ENCODE assay signal across 31 mouse cellular contexts in the genomic region with DNA sequence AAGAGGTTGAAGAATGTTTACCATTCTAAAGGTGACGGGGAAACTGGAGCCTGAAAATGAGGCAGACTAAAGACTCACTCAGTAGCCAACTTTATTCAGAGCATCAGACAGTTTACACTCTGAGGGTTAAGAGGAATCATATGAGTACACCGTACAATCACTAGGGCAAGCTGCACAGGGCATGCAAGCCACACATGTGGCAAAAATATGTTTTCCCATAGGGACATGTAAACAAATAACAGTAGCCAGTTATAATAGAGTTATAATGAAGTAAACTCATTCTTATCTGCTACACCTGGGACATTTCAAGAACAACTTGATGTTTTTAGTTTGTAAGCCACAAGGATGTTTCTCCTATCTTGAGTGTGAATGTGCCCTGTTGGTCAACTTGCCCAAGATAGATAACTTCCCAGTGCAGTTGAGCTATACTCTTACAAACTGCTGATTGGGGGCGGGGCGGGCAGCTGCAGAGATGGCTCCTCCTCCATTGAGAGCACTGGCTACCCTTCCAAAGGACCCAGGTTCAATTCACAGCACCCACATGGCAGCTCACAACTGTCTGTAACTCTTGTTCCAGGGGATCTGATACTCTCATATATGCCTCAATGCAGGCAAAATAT. TPM values are rescaled to one million over a fixed set of nuclear protein-coding genes. Genes with fewer than 3 reads are reported as not detected.
DNase-seq lines count a peak whose midpoint lies in the region; ATAC-seq and TF ChIP-seq lines count a peak whose summit lies in the region.
"Had no signal": no experiment of that assay in that cellular context is flagged by ENCODE, and none has a peak within 500 bp of the region (broad histone marks: within the 10 kb centered on the region; RNA-seq: fewer than 3 reads in every experiment).

No protein-coding gene starts in this region.

- H3K4me3 ChIP-seq in liver, postnatal 0 days (ENCODE audit: low read depth, low read length), result no peak overlapping the region
- H3K4me3 ChIP-seq in forebrain, embryonic 14.5 days (ENCODE audit: low read depth, low read length), result no peak overlapping the region
- H3K4me3 ChIP-seq in layer of hippocampus, adult 2 months, result no peak overlapping the region
- H3K4me3 ChIP-seq: embryonic facial prominence, embryonic 12.5 days; embryonic facial prominence, embryonic 15.5 days; forebrain, embryonic 15.5 days; heart, adult 2 months; heart, embryonic 12.5 days; heart, embryonic 15.5 days had no signal

- no peak for ATAC-seq in liver, postnatal 0 days
- peak; percentile 72 for ATAC-seq in megakaryocyte progenitor cell, adult 5-6 weeks (replicated peaks; ENCODE audit: poor library complexity)
- ATAC-seq in forebrain, embryonic 14.5 days, result no peak
- ATAC-seq: forebrain, embryonic 15.5 days; hindbrain, postnatal 0 days; Patski had no signal

- no peak overlapping the region for H3K9ac ChIP-seq in liver, postnatal 0 days (replicated peaks)
- H3K9ac ChIP-seq in forebrain, embryonic 14.5 days (ENCODE audit: low read length), result no peak overlapping the region
- H3K9ac ChIP-seq: embryonic facial prominence, embryonic 12.5 days; embryonic facial prominence, embryonic 15.5 days; forebrain, embryonic 15.5 days; heart, embryonic 12.5 days; heart, embryonic 15.5 days; hindbrain, embryonic 14.5 days had no signal

- DNase-seq in heart, adult 11 months, result peak; percentile 73
- DNase-seq in heart, postnatal 10 days, result no peak
- peak; percentile 26 for DNase-seq in liver
- no peak for DNase-seq in liver, postnatal 0 days
- DNase-seq in forebrain, embryonic 14.5 days (ENCODE audit: low spot score), result no peak
- no peak for DNase-seq in layer of hippocampus, adult 2 months (ENCODE audit: low spot score in 2 of 2)
- DNase-seq: adrenal gland, postnatal 10 days; adrenal gland, postnatal 36 days; cerebellum, adult 18-20 months; cerebellum, adult 9-11 months; cerebellum, postnatal 25 days; gastrocnemius, postnatal 25 days; heart, adult 2 months; heart, postnatal 14 days; heart, postnatal 4 days had no signal

- H3K27ac ChIP-seq in liver, postnatal 0 days (ENCODE audit: low read depth), result no peak overlapping the region
- H3K27ac ChIP-seq in forebrain, embryonic 14.5 days (ENCODE audit: low read depth, low read length), result no peak overlapping the region
- H3K27ac ChIP-seq in layer of hippocampus, adult 2 months, result no peak overlapping the region
- H3K27ac ChIP-seq: embryonic facial prominence, embryonic 12.5 days; embryonic facial prominence, embryonic 15.5 days; forebrain, embryonic 15.5 days; heart, adult 2 months; heart, embryonic 15.5 days; hindbrain, embryonic 14.5 days; hindbrain, postnatal 0 days had no signal

- WGBS in liver, postnatal 0 days (ENCODE audit: insufficient replicate concordance), result 79% methylated on average over 4 of the region's 4 CpGs
- WGBS in forebrain, embryonic 14.5 days, result 92% methylated on average over 4 of the region's 4 CpGs

- TF ChIP-seq CTCF in liver, postnatal 0 days (IDR thresholded peaks at IDR 0.05; ENCODE audit: low read depth), result no peak
- no peak for TF ChIP-seq CTCF in layer of hippocampus, adult 2 months (conservative IDR thresholded peaks at IDR 0.05)

- no peak for TF ChIP-seq EP300 in liver, postnatal 0 days (IDR thresholded peaks at IDR 0.05; ENCODE audit: low read depth)

- H3K27me3 ChIP-seq in liver, postnatal 0 days (ENCODE audit: insufficient read depth, low read length), result no peaks in the 10 kb centered on the region
- no peaks in the 10 kb centered on the region for H3K27me3 ChIP-seq in forebrain, embryonic 14.5 days (replicated peaks; ENCODE audit: control insufficient read depth, insufficient read depth, low read length)
- H3K27me3 ChIP-seq: embryonic facial prominence, embryonic 12.5 days; embryonic facial prominence, embryonic 15.5 days; forebrain, embryonic 15.5 days; heart, embryonic 12.5 days; heart, embryonic 15.5 days had no signal

- H3K4me1 ChIP-seq in liver, postnatal 0 days (ENCODE audit: insufficient read depth), result no peaks in the 10 kb centered on the region
- no peaks in the 10 kb centered on the region for H3K4me1 ChIP-seq in forebrain, embryonic 14.5 days (ENCODE audit: control insufficient read depth, insufficient read depth, low read length)
- H3K4me1 ChIP-seq: embryonic facial prominence, embryonic 12.5 days; embryonic facial prominence, embryonic 15.5 days; forebrain, embryonic 15.5 days; heart, embryonic 12.5 days; heart, embryonic 15.5 days had no signal

- H3K9me3 ChIP-seq in liver, postnatal 0 days (ENCODE audit: low read length), result no peaks in the 10 kb centered on the region
- H3K9me3 ChIP-seq in forebrain, embryonic 14.5 days (replicated peaks; ENCODE audit: control insufficient read depth, low read length), result no peaks in the 10 kb centered on the region
- H3K9me3 ChIP-seq: embryonic facial prominence, embryonic 12.5 days; embryonic facial prominence, embryonic 15.5 days; forebrain, embryonic 15.5 days; heart, embryonic 12.5 days; heart, embryonic 15.5 days had no signal

- no peak overlapping the region for H3K4me2 ChIP-seq in liver, postnatal 0 days (ENCODE audit: low read depth, low read length)
- H3K4me2 ChIP-seq in forebrain, embryonic 14.5 days (ENCODE audit: low read length), result no peak overlapping the region
- H3K4me2 ChIP-seq: embryonic facial prominence, embryonic 12.5 days; embryonic facial prominence, embryonic 15.5 days; forebrain, embryonic 15.5 days; heart, embryonic 12.5 days; heart, embryonic 15.5 days; hindbrain, embryonic 14.5 days had no signal

- intact Hi-C loops in heart, postnatal 10 days (cut with DNase I), result no loop called here

- H3K36me3 ChIP-seq in liver, postnatal 0 days (replicated peaks; ENCODE audit: insufficient read depth, low read length), result no peaks in the 10 kb centered on the region
- no peaks in the 10 kb centered on the region for H3K36me3 ChIP-seq in forebrain, embryonic 14.5 days (ENCODE audit: control insufficient read depth, insufficient read depth, low read length)
- H3K36me3 ChIP-seq: embryonic facial prominence, embryonic 12.5 days; embryonic facial prominence, embryonic 15.5 days; forebrain, embryonic 15.5 days; heart, embryonic 12.5 days; heart, embryonic 15.5 days had no signal

RNA-seq across cellular contexts. Expression of a gene that starts 8.4 kb away (rescaled TPM):
- not detected for total RNA-seq in heart, postnatal 10 days (2021)
- 0.37 and 0.54 TPM in 2 replicates for polyA plus RNA-seq in liver, postnatal 0 days (2015; fragmentation: Nextera tagmentation; extraction: Ambion mirVana)
- not detected in 2 replicates for total RNA-seq in megakaryocyte progenitor cell, adult 5-6 weeks (2015)
- not detected in 2 replicates for total RNA-seq in megakaryocyte progenitor cell, adult 5-6 weeks (2017)
- polyA plus RNA-seq in forebrain, embryonic 14.5 days (2014; fragmentation: Nextera tagmentation; extraction: Ambion mirVana), result not detected in 2 replicates
- total RNA-seq in layer of hippocampus, adult 2 months (2021), result 1 to 10 TPM; 7.1 to 8.1 TPM
- total RNA-seq: common myeloid progenitor, adult 5-6 weeks; ES-E14; gastrocnemius, postnatal 25 days; heart, adult 2 months had no signal
- polyA plus RNA-seq: embryonic facial prominence, embryonic 12.5 days; forebrain, embryonic 11.5 days; heart, adult 2 months; heart, embryonic 15.5 days; hindbrain, embryonic 11.5 days had no signal

RNA-seq across cellular contexts. Expression of a gene that starts 23.0 kb away (rescaled TPM):
- total RNA-seq in heart, postnatal 10 days (2021), result 1 to 10 TPM; 3.3 to 3.8 TPM
- 1.9 and 2.0 TPM in 2 replicates for polyA plus RNA-seq in liver, postnatal 0 days (2015; fragmentation: Nextera tagmentation; extraction: Ambion mirVana)
- total RNA-seq in megakaryocyte progenitor cell, adult 5-6 weeks (2015), result 1.5 and 2.0 TPM in 2 replicates
- total RNA-seq in megakaryocyte progenitor cell, adult 5-6 weeks (2017), result 1.7 and 2.0 TPM in 2 replicates
- polyA plus RNA-seq in forebrain, embryonic 14.5 days (2014; fragmentation: Nextera tagmentation; extraction: Ambion mirVana), result 1.5 and 1.8 TPM in 2 replicates
- 1 to 10 TPM; 4.9 to 5.7 TPM for total RNA-seq in layer of hippocampus, adult 2 months (2021)

RNA-seq across cellular contexts. Expression of a gene that starts 25.5 kb away (rescaled TPM):
- total RNA-seq in heart, postnatal 10 days (2021), result 1 to 10 TPM; 2.6 to 3.7 TPM
- polyA plus RNA-seq in liver, postnatal 0 days (2015; fragmentation: Nextera tagmentation; extraction: Ambion mirVana), result 37.2 and 43.0 TPM in 2 replicates
- not detected in 2 replicates for total RNA-seq in megakaryocyte progenitor cell, adult 5-6 weeks (2015)
- not detected in 2 replicates for total RNA-seq in megakaryocyte progenitor cell, adult 5-6 weeks (2017)
- polyA plus RNA-seq in forebrain, embryonic 14.5 days (2014; fragmentation: Nextera tagmentation; extraction: Ambion mirVana), result 0.34 and 0.72 TPM in 2 replicates
- 1 to 10 TPM; 2.7 to 4.0 TPM for total RNA-seq in layer of hippocampus, adult 2 months (2021)
- total RNA-seq: common myeloid progenitor, adult 5-6 weeks; gastrocnemius, adult 8-10 months; gastrocnemius, postnatal 25 days had no signal
- polyA plus RNA-seq: embryonic facial prominence, embryonic 15.5 days; gonadal fat pad, adult 2 months had no signal

RNA-seq across cellular contexts. Expression of a gene that starts 36.7 kb away (rescaled TPM):
- 10 to 100 TPM; 10.3 to 10.6 TPM for total RNA-seq in heart, postnatal 10 days (2021)
- 0.13 and 0.21 TPM in 2 replicates for polyA plus RNA-seq in liver, postnatal 0 days (2015; fragmentation: Nextera tagmentation; extraction: Ambion mirVana)
- total RNA-seq in megakaryocyte progenitor cell, adult 5-6 weeks (2015), result 0.61 and 1.1 TPM in 2 replicates
- 0.41 and 0.75 TPM in 2 replicates for total RNA-seq in megakaryocyte progenitor cell, adult 5-6 weeks (2017)
- polyA plus RNA-seq in forebrain, embryonic 14.5 days (2014; fragmentation: Nextera tagmentation; extraction: Ambion mirVana), result 6.6 and 8.9 TPM in 2 replicates
- 100 to 1,000 TPM in 1 of 2 experiments, 10 to 100 TPM in 1; 99.1 to 101 TPM for total RNA-seq in layer of hippocampus, adult 2 months (2021)

RNA-seq across cellular contexts. Expression of a gene that starts 38.7 kb away (rescaled TPM):
- not detected for total RNA-seq in heart, postnatal 10 days (2021)
- polyA plus RNA-seq in liver, postnatal 0 days (2015; fragmentation: Nextera tagmentation; extraction: Ambion mirVana), result not detected in 2 replicates
- not detected in 2 replicates for total RNA-seq in megakaryocyte progenitor cell, adult 5-6 weeks (2015)
- not detected in 2 replicates for total RNA-seq in megakaryocyte progenitor cell, adult 5-6 weeks (2017)
- polyA plus RNA-seq in forebrain, embryonic 14.5 days (2014; fragmentation: Nextera tagmentation; extraction: Ambion mirVana), result not detected in 2 replicates
- 1 to 10 TPM in 1 of 2 experiments, not detected in 1; 2.9 TPM for total RNA-seq in layer of hippocampus, adult 2 months (2021)
- total RNA-seq: adrenal gland, adult 18-20 months; adrenal gland, postnatal 10 days; adrenal gland, postnatal 36 days; common myeloid progenitor, adult 5-6 weeks; ES-E14; gastrocnemius, adult 8-10 months; gastrocnemius, postnatal 25 days; heart, adult 2 months; heart, postnatal 14 days; heart, postnatal 4 days; hindbrain, postnatal 0 days had no signal
- polyA plus RNA-seq: embryonic facial prominence, embryonic 12.5 days; embryonic facial prominence, embryonic 15.5 days; forebrain, embryonic 11.5 days; forebrain, embryonic 15.5 days; gonadal fat pad, adult 2 months; heart, adult 2 months; heart, embryonic 12.5 days; heart, embryonic 15.5 days; hindbrain, embryonic 11.5 days; hindbrain, embryonic 14.5 days; hindbrain, postnatal 0 days; Patski had no signal

Comparison
In these comparisons a context has a peak if more than half of its experiments do, and no peak if none do; other contexts are left out.
1. DNase-seq: peak in heart, adult 11 months (single experiment) and liver (single experiment); none in heart, postnatal 10 days (0 of 2), liver, postnatal 0 days (single experiment), forebrain, embryonic 14.5 days (single experiment) and layer of hippocampus, adult 2 months (0 of 2).
2. RNA of a gene that starts 8.4 kb away (total RNA-seq): 7.1 to 8.1 TPM in layer of hippocampus, adult 2 months; not detected in heart, postnatal 10 days and not detected in megakaryocyte progenitor cell, adult 5-6 weeks; every median in the first group is over 4 times any median in the second.